Mouse (Mus musculus): Measurements from ENCODE around the gene Taar5.

Taar5 gene

GRCm38 (mm10) chr10:23970656-23971165, at the start of gene Taar5:
Taar5 (plus strand) TSS chr10:23970706.
- no peak for DNase-seq (ENCODE audit: low spot score)

GRCm38 (mm10) chr10:23922468-23922867, 48.0 kb upstream of the Taar5 start:
- peak; percentile 73 for DNase-seq (ENCODE audit: low spot score)

GRCm38 (mm10) chr10:23923941-23924340, 46.6 kb upstream of the Taar5 start:
- DNase-seq (ENCODE audit: low spot score), result peak; percentile 60

GRCm38 (mm10) chr10:23937613-23938012, 32.9 kb upstream of the Taar5 start:
- DNase-seq (ENCODE audit: low spot score), result no peak

GRCm38 (mm10) chr10:23938312-23938711, 32.2 kb upstream of the Taar5 start, which contains the start of gene Taar2:
Taar2 (plus strand) TSS chr10:23938572.
- no peak for DNase-seq (ENCODE audit: low spot score)

GRCm38 (mm10) chr10:23942465-23942864, 28.0 kb upstream of the Taar5 start:
- no peak for DNase-seq (ENCODE audit: low spot score)

GRCm38 (mm10) chr10:23948026-23948425, 22.5 kb upstream of the Taar5 start:
- no peak for DNase-seq (ENCODE audit: low spot score)

GRCm38 (mm10) chr10:23949508-23950005, 20.9 kb upstream of the Taar5 start, which contains the start of gene Taar3:
Taar3 (plus strand) TSS chr10:23949558.
- DNase-seq (ENCODE audit: low spot score), result no peak

GRCm38 (mm10) chr10:23951714-23952113, 18.8 kb upstream of the Taar5 start:
- DNase-seq (ENCODE audit: low spot score), result no peak

- DNase-seq (ENCODE audit: low spot score), result no peak
Observed at GRCm38 (mm10) chr10:23959071-23959470, 11.4 kb upstream of the Taar5 start.

- no peak for DNase-seq (ENCODE audit: low spot score)
Observed at GRCm38 (mm10) chr10:23960444-23960915, 10.0 kb upstream of the Taar5 start, which contains the start of gene Taar4. Taar4 (plus strand) TSS chr10:23960494.

GRCm38 (mm10) chr10:23963444-23963843, 7.1 kb upstream of the Taar5 start:
- no peak for DNase-seq (ENCODE audit: low spot score)

- DNase-seq (ENCODE audit: low spot score), result no peak
Observed at GRCm38 (mm10) chr10:23964921-23965610, 5.4 kb upstream of the Taar5 start.

- DNase-seq (ENCODE audit: low spot score), result no peak
Observed at GRCm38 (mm10) chr10:23971256-23971655, 750 bp downstream of the Taar5 start.

- DNase-seq (ENCODE audit: low spot score), result no peak
Observed at GRCm38 (mm10) chr10:23977958-23978357, 7.5 kb downstream of the Taar5 start.

- DNase-seq (ENCODE audit: low spot score), result peak; percentile 53
Observed at GRCm38 (mm10) chr10:23978901-23979705, 8.6 kb downstream of the Taar5 start.

GRCm38 (mm10) chr10:23985546-23985945, 15.0 kb downstream of the Taar5 start, which contains the start of gene Taar6:
Taar6 (minus strand) TSS chr10:23985646.
- no peak for DNase-seq (ENCODE audit: low spot score)

GRCm38 (mm10) chr10:23986419-23986818, 15.9 kb downstream of the Taar5 start:
- no peak for DNase-seq (ENCODE audit: low spot score)

- DNase-seq (ENCODE audit: low spot score), result no peak
Observed at GRCm38 (mm10) chr10:23993381-23993780, 22.9 kb downstream of the Taar5 start, which contains the start of gene Taar7a. Taar7a (minus strand) TSS chr10:23993481.

- DNase-seq (ENCODE audit: low spot score), result no peak
Observed at GRCm38 (mm10) chr10:23999639-24000038, 29.1 kb downstream of the Taar5 start, which contains the start of gene Taar7b. Taar7b (plus strand) TSS chr10:23999939.

GRCm38 (mm10) chr10:24006442-24006841, 35.9 kb downstream of the Taar5 start:
- no peak for DNase-seq (ENCODE audit: low spot score)

- DNase-seq (ENCODE audit: low spot score), result no peak
Observed at GRCm38 (mm10) chr10:24007034-24007433, 36.5 kb downstream of the Taar5 start.
